Mouse (Mus musculus): Measurements from ENCODE around the gene 1700023F06Rik. TPM values are rescaled to one million over a fixed set of nuclear protein-coding genes. Genes with fewer than 3 reads are reported as not detected.
A peak's percentile ranks its signal among the peaks of the same experiment; 100 is the strongest.
"Not testable (repeated sequence)": the region's sequence is repeated elsewhere in the genome, so short reads cannot be mapped to it uniquely, and the experiment has no call there.

Gene 1700023F06Rik
- polyA plus RNA-seq, 2 experiments = 0.57 to 0.88 TPM

DNA sequence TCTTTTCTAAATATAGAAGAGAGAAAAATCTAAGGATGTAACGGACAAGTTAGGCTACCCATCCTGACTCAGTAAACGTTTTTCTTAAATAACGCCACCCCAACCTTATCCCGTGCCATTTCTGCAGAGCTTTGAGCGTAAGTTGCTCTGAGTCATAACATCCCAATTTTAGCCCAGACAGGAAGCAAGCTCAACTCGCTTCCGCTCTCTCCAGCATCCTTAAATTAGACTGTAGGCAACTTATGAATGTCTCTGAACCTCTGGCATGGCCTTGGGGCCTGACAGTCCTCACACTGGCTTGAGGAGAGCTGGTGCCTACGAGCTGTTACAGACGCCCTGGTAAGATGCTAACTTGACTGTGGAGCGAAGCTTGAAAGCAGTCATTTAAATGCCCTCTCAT is 15.1 kb upstream of the 1700023F06Rik start:
- no peaks in the 10 kb centered on the region for H3K27me3 ChIP-seq (ENCODE audit: control insufficient read depth, insufficient read depth, low read length)
- H3K4me2 ChIP-seq (replicated peaks; ENCODE audit: low read depth, low read length, severe bottlenecking) = no peak overlapping the region
- H3K9me3 ChIP-seq (ENCODE audit: control insufficient read depth, low read length) = no peaks in the 10 kb centered on the region
- H3K4me1 ChIP-seq (ENCODE audit: control insufficient read depth, insufficient read depth, low read length) = no peaks in the 10 kb centered on the region; the same call in 1 of the 2 replicates
- ATAC-seq (ENCODE audit: low FRiP score, low read depth) (no peak), DNase-seq (ENCODE audit: low spot score) (no peak)
- 89% methylated on average over 10 of the region's 10 CpGs for WGBS
- H3K9ac ChIP-seq (ENCODE audit: low read depth, low read length, severe bottlenecking) = no peak overlapping the region
- H3K4me3 ChIP-seq (replicated peaks; ENCODE audit: low read length) = no peak overlapping the region
- no peak overlapping the region for H3K27ac ChIP-seq (replicated peaks; ENCODE audit: low read depth, low read length)
- H3K36me3 ChIP-seq (ENCODE audit: control insufficient read depth, insufficient read depth, low read length) = peaks cover 72% of the 10 kb centered on the region
- TF ChIP-seq POLR2A (IDR thresholded peaks at IDR 0.05; ENCODE audit: borderline replicate concordance, extremely low read depth, insufficient read depth, insufficient read length) = no peak

DNA sequence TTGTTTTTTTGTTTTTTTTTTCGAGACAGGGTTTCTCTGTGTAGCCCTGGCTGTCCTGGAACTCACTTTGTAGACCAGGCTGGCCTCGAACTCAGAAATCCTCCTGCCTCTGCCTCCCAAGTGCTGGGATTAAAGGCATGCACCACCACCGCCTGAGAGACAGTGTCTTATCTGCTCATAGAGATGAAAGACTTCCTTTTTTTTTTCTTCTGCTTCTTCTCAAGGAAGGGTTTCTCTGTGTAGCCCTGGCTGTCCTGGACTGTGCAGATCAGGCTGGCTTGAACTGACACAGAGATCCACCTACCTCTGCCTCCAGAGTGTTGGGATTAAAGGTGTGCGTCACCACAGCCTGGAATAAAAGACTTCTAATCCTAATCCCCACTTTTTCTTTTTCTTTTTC is 14.4 kb upstream of the 1700023F06Rik start:
- not testable (repeated sequence) for ATAC-seq (ENCODE audit: low FRiP score, low read depth)
- peaks cover 72% of the 10 kb centered on the region for H3K36me3 ChIP-seq (ENCODE audit: control insufficient read depth, insufficient read depth, low read length)
- 91% methylated on average over 4 of the region's 4 CpGs for WGBS

DNA sequence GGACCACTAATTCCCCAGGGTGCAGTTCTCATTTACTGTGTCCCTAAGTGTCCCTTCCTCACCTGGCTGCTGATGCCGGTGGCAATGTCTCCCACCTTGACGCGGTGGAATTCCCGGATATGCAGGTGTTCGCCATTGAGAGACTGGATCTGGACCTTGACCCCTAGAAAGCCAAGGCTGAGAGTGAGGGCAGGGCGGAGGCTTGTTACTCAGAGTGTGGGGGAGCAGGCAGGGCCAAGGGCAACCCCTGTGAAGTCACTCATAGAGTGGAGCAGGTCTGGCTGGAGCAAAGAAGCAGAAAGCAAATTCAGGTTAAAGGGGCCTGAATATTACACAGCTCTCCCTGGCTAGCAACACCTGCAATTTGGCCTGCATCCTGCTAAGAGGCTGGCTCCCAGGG is 13.1 kb upstream of the 1700023F06Rik start:
- no peak for ATAC-seq (ENCODE audit: low FRiP score, low read depth)
- H3K4me2 ChIP-seq (replicated peaks; ENCODE audit: low read depth, low read length, severe bottlenecking) = no peak overlapping the region
- peaks cover 3% of the 10 kb centered on the region; the same call in 1 of the 2 replicates for H3K27me3 ChIP-seq (ENCODE audit: control insufficient read depth, insufficient read depth, low read length)
- H3K27ac ChIP-seq (replicated peaks; ENCODE audit: low read depth, low read length) = no peak overlapping the region
- no peaks in the 10 kb centered on the region for H3K9me3 ChIP-seq (ENCODE audit: control insufficient read depth, low read length)
- H3K36me3 ChIP-seq (ENCODE audit: control insufficient read depth, insufficient read depth, low read length) = peaks cover 59% of the 10 kb centered on the region
- 86% methylated on average over 6 of the region's 6 CpGs for WGBS
- no peak for TF ChIP-seq POLR2A (IDR thresholded peaks at IDR 0.05; ENCODE audit: borderline replicate concordance, extremely low read depth, insufficient read depth, insufficient read length)
- no peak overlapping the region for H3K9ac ChIP-seq (ENCODE audit: low read depth, low read length, severe bottlenecking)
- no peak overlapping the region for H3K4me3 ChIP-seq (replicated peaks; ENCODE audit: low read length)
- H3K4me1 ChIP-seq (ENCODE audit: control insufficient read depth, insufficient read depth, low read length) = no peaks in the 10 kb centered on the region; the same call in 1 of the 2 replicates
- DNase-seq (ENCODE audit: low spot score) = no peak

More for the DNA sequence above, 14.4 kb upstream of the 1700023F06Rik start:
- not testable (repeated sequence) for H3K27ac ChIP-seq (replicated peaks; ENCODE audit: low read depth, low read length); H3K9me3 ChIP-seq (ENCODE audit: control insufficient read depth, low read length); H3K27me3 ChIP-seq (ENCODE audit: control insufficient read depth, insufficient read depth, low read length); H3K4me1 ChIP-seq (ENCODE audit: control insufficient read depth, insufficient read depth, low read length); DNase-seq (ENCODE audit: low spot score); H3K4me2 ChIP-seq (replicated peaks; ENCODE audit: low read depth, low read length, severe bottlenecking); H3K4me3 ChIP-seq (replicated peaks; ENCODE audit: low read length); H3K9ac ChIP-seq (ENCODE audit: low read depth, low read length, severe bottlenecking)

DNA sequence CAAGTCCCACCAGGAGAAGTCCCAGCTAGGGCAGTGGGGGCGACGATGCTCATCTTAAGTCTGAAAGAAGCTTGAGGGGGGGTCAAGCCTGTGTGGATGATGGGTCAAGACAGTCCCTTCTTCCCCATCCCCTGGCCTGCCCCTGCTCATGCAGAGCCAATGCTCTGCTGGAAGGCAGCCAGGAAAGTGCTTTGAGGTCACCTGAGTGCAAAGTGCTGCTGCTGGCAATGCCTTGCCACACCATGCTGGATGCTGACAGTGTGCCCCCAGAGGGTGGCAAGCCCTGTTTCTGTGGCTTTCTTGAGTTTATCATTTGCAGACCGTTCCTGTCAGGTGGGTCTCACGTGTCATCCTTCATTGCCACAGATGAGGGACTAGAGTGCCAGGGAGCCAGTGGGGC is 11.6 kb upstream of the 1700023F06Rik start:
- Histone ChIP-seq H3K4me3 (replicated peaks; ENCODE audit: low read length) (no peak overlapping the region), H3K4me1 (ENCODE audit: control insufficient read depth, insufficient read depth, low read length) (no peaks in the 10 kb centered on the region; the same call in 1 of the 2 replicates), H3K4me2 (replicated peaks; ENCODE audit: low read depth, low read length, severe bottlenecking) (no peak overlapping the region), H3K27me3 (ENCODE audit: control insufficient read depth, insufficient read depth, low read length) (peaks cover 3% of the 10 kb centered on the region; the same call in 1 of the 2 replicates), H3K27ac (replicated peaks; ENCODE audit: low read depth, low read length) (no peak overlapping the region), H3K9me3 (ENCODE audit: control insufficient read depth, low read length) (no peaks in the 10 kb centered on the region), H3K36me3 (ENCODE audit: control insufficient read depth, insufficient read depth, low read length) (peaks cover 45% of the 10 kb centered on the region), H3K9ac (ENCODE audit: low read depth, low read length, severe bottlenecking) (no peak overlapping the region)
- DNase-seq (ENCODE audit: low spot score) = no peak
- no peak for ATAC-seq (ENCODE audit: low FRiP score, low read depth)
- 81% methylated on average over 4 of the region's 4 CpGs for WGBS
- no peak for TF ChIP-seq POLR2A (IDR thresholded peaks at IDR 0.05; ENCODE audit: borderline replicate concordance, extremely low read depth, insufficient read depth, insufficient read length)

DNA sequence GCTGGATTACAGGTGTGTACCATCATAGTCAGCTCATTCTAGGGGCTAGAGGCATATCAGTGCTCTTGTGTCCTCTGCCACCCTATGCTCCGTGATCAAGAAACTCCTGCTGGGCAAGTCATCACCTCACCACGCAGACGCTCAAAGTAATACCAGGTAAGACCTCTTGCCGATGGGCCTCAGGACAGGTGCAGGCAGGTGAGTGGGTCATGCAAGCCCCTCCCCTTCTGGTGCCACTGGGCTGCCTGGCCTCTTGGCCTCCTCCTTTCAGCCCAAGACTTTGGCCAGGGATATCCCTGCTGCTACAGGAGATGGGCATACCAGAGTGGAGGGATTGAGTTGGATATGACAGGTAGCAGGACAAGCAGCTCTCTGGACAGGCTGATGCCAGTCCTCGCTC is 10.9 kb upstream of the 1700023F06Rik start:
- H3K27me3 ChIP-seq (ENCODE audit: control insufficient read depth, insufficient read depth, low read length) = peaks cover 3% of the 10 kb centered on the region; the same call in 1 of the 2 replicates
- WGBS = 84% methylated on average over 5 of the region's 5 CpGs
- no peak overlapping the region for H3K9ac ChIP-seq (ENCODE audit: low read depth, low read length, severe bottlenecking)
- TF ChIP-seq POLR2A (IDR thresholded peaks at IDR 0.05; ENCODE audit: borderline replicate concordance, extremely low read depth, insufficient read depth, insufficient read length) = no peak
- H3K9me3 ChIP-seq (ENCODE audit: control insufficient read depth, low read length) = no peaks in the 10 kb centered on the region
- H3K4me1 ChIP-seq (ENCODE audit: control insufficient read depth, insufficient read depth, low read length) = no peaks in the 10 kb centered on the region; the same call in 1 of the 2 replicates
- no peak overlapping the region for H3K4me2 ChIP-seq (replicated peaks; ENCODE audit: low read depth, low read length, severe bottlenecking)
- DNase-seq (ENCODE audit: low spot score) (no peak), ATAC-seq (ENCODE audit: low FRiP score, low read depth) (no peak)
- peaks cover 40% of the 10 kb centered on the region for H3K36me3 ChIP-seq (ENCODE audit: control insufficient read depth, insufficient read depth, low read length)
- no peak overlapping the region for H3K27ac ChIP-seq (replicated peaks; ENCODE audit: low read depth, low read length)
- no peak overlapping the region for H3K4me3 ChIP-seq (replicated peaks; ENCODE audit: low read length)

DNA sequence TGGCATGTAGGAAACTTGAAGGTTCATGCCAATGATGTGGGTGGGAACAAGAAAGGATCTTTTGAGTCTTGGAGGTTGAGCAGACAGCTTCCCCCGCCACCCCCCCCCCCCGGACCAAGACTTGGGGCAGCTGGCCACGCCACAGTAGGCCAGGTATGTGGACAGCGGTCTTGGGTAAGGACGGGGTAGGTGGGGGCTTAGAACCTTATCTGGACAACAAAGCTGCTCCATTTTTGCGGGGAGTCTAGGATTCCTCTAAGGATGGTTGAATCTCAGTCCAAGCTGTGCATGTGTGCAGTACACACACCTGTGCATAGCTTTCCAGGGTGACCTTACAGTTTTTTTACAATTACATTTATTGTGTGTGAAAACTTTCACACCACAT is 10.2 kb upstream of the 1700023F06Rik start:
- Histone ChIP-seq H3K4me1 (ENCODE audit: control insufficient read depth, insufficient read depth, low read length) (no peaks in the 10 kb centered on the region; the same call in 1 of the 2 replicates), H3K4me2 (replicated peaks; ENCODE audit: low read depth, low read length, severe bottlenecking) (peak overlapping the region; percentile 84), H3K36me3 (ENCODE audit: control insufficient read depth, insufficient read depth, low read length) (peaks cover 33% of the 10 kb centered on the region), H3K4me3 (replicated peaks; ENCODE audit: low read length) (peak overlapping the region; percentile 40), H3K9me3 (ENCODE audit: control insufficient read depth, low read length) (no peaks in the 10 kb centered on the region), H3K9ac (ENCODE audit: low read depth, low read length, severe bottlenecking) (peak overlapping the region; percentile 39), H3K27me3 (ENCODE audit: control insufficient read depth, insufficient read depth, low read length) (peaks cover 3% of the 10 kb centered on the region; the same call in 1 of the 2 replicates), H3K27ac (replicated peaks; ENCODE audit: low read depth, low read length) (no peak overlapping the region)
- DNase-seq (ENCODE audit: low spot score) = no peak
- ATAC-seq (ENCODE audit: low FRiP score, low read depth) = no peak; the same call in 1 of the 2 replicates
- no peak for TF ChIP-seq POLR2A (IDR thresholded peaks at IDR 0.05; ENCODE audit: borderline replicate concordance, extremely low read depth, insufficient read depth, insufficient read length)
- 17% methylated on average over 6 of the region's 6 CpGs for WGBS

Measured in limb, embryonic 14.5 days (tissue).